Comparison of ENCODE assay signal across 28 mouse cellular contexts in the genomic region with DNA sequence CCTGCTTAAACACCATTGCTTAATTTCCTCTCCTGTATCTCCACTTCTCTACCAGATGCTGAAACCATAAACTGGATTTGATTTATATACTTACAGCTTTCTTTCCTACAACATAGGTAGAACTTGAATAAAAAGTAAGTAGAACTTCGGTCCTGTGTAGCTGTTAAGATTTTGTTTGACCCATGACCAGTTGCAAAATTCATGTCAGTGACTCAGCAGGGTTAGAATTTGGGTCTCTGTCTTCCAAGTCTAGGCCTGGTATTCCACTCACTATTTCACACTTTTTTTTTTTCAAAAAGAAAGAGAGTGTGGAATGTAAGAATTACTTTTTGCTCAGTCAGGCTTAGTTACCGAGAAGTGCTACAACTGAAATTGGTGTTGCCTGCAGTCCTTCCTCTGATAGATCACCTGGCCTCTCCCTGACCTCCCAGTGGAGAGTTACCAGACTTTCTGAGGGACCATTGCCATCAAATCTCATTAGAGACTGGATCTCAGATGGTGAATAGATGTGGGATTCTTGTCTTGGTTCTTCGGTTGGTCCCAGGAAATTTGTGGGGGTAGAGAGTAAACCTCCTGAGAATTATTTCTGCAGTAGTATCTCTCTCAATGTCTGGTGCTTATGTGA. TPM values are rescaled to one million over a fixed set of nuclear protein-coding genes. Genes with fewer than 3 reads are reported as not detected.
DNase-seq lines count a peak whose midpoint lies in the region; ATAC-seq and TF ChIP-seq lines count a peak whose summit lies in the region.
"Had no signal": no experiment of that assay in that cellular context is flagged by ENCODE, and none has a peak within 500 bp of the region (broad histone marks: within the 10 kb centered on the region; RNA-seq: fewer than 3 reads in every experiment).

No protein-coding gene starts in this region.

- 45% methylated on average over 3 of the region's 3 CpGs for WGBS in embryonic facial prominence, embryonic 13.5 days

- no peak for ATAC-seq in embryonic facial prominence, embryonic 13.5 days (ENCODE audit: insufficient number of reproducible peaks, insufficient read depth, low FRiP score, low TSS enrichment, low read depth)
- ATAC-seq: forebrain, embryonic 16.5 days; hindbrain, embryonic 16.5 days; inflammation-experienced regulatory T-cells, adult 6 months; intestine, postnatal 0 days had no signal

- intact Hi-C loops in gastrocnemius, adult 2 months (cut with DNase I), result no loop called here

- no peak overlapping the region for H3K4me3 ChIP-seq in gastrocnemius, adult 2 months
- H3K4me3 ChIP-seq in embryonic facial prominence, embryonic 13.5 days, result no peak overlapping the region
- H3K4me3 ChIP-seq: forebrain, embryonic 12.5 days; heart, embryonic 10.5 days; hindbrain, embryonic 12.5 days had no signal

- no peaks in the 10 kb centered on the region for H3K9me3 ChIP-seq in embryonic facial prominence, embryonic 13.5 days
- H3K9me3 ChIP-seq: forebrain, embryonic 12.5 days; heart, embryonic 10.5 days; hindbrain, embryonic 12.5 days had no signal

- TF ChIP-seq CTCF in gastrocnemius, adult 2 months (IDR thresholded peaks at IDR 0.05), result no peak

- DNase-seq in gastrocnemius, adult 2 months, result no peak
- no peak for DNase-seq in gastrocnemius, adult 8-10 months (ENCODE audit: low spot score in 2 of 2)
- DNase-seq in 3134 (ENCODE audit: extremely low read depth, insufficient read length, low spot score) (peak; percentile 35), NIH3T3 (ENCODE audit: low read depth) (peak; percentile 81)
- DNase-seq in c-Kit-positive CD71-positive TER-119-positive erythroid progenitor cells, embryonic 14.5 days (ENCODE audit: low spot score), result no peak
- no peak for DNase-seq in kidney, adult 18-20 months
- DNase-seq in layer of hippocampus, adult 9-10 months (ENCODE audit: low spot score), result no peak
- DNase-seq: adrenal gland, postnatal 25 days; cerebellum, adult 11 months; cerebellum, adult 8-10 months; cerebellum, postnatal 14 days; embryo, embryonic 11 days; gastrocnemius, postnatal 25 days; heart, postnatal 10 days; heart, postnatal 4 days had no signal

- peaks cover 32% of the 10 kb centered on the region for H3K4me1 ChIP-seq in embryonic facial prominence, embryonic 13.5 days
- H3K4me1 ChIP-seq: forebrain, embryonic 12.5 days; heart, embryonic 10.5 days; hindbrain, embryonic 12.5 days had no signal

- H3K4me2 ChIP-seq in embryonic facial prominence, embryonic 13.5 days, result no peak overlapping the region
- H3K4me2 ChIP-seq: forebrain, embryonic 12.5 days; hindbrain, embryonic 12.5 days had no signal

- no peak overlapping the region for H3K9ac ChIP-seq in embryonic facial prominence, embryonic 13.5 days
- H3K9ac ChIP-seq: forebrain, embryonic 12.5 days; hindbrain, embryonic 12.5 days had no signal

- no peaks in the 10 kb centered on the region for H3K27me3 ChIP-seq in embryonic facial prominence, embryonic 13.5 days
- H3K27me3 ChIP-seq: forebrain, embryonic 12.5 days; hindbrain, embryonic 12.5 days had no signal

- no peaks in the 10 kb centered on the region for H3K36me3 ChIP-seq in embryonic facial prominence, embryonic 13.5 days
- H3K36me3 ChIP-seq: forebrain, embryonic 12.5 days; heart, embryonic 10.5 days; hindbrain, embryonic 12.5 days had no signal

- H3K27ac ChIP-seq in gastrocnemius, adult 2 months, result peak overlapping the region; percentile 38; the same call in 1 of the 2 replicates
- peak overlapping the region; percentile 69 for H3K27ac ChIP-seq in embryonic facial prominence, embryonic 13.5 days
- H3K27ac ChIP-seq: forebrain, embryonic 12.5 days; heart, embryonic 10.5 days; hindbrain, embryonic 12.5 days had no signal

RNA-seq across cellular contexts. Expression of a gene that starts 11.3 kb away (rescaled TPM):
- total RNA-seq in gastrocnemius, adult 2 months (2021), result 100 to 1,000 TPM in 1 of 2 experiments, 10 to 100 TPM in 1; 94.6 to 119 TPM
- 100 to 1,000 TPM in 2 of 4 experiments, 10 to 100 TPM in 2; 60.2 to 229 (median 114) TPM for total RNA-seq in gastrocnemius, adult 8-10 months (2022)
- polyA plus RNA-seq in embryonic facial prominence, embryonic 13.5 days (2015; fragmentation: Nextera tagmentation; extraction: Ambion mirVana), result 24.8 and 26.3 TPM in 2 replicates

RNA-seq across cellular contexts. Expression of a gene that starts 23.2 kb away (rescaled TPM):
- total RNA-seq in gastrocnemius, adult 2 months (2021), result not detected
- total RNA-seq in gastrocnemius, adult 8-10 months (2022), result under 1 TPM in 3 of 4 experiments, not detected in 1; 0.22 to 0.25 (median 0.24) TPM
- polyA plus RNA-seq in embryonic facial prominence, embryonic 13.5 days (2015; fragmentation: Nextera tagmentation; extraction: Ambion mirVana), result not detected in 2 replicates
- total RNA-seq: common myeloid progenitor, adult 5-6 weeks; ES-E14; granulocyte monocyte progenitor cell, adult 5-6 weeks; heart, postnatal 4 days had no signal
- polyA plus RNA-seq: forebrain, embryonic 12.5 days; forebrain, embryonic 16.5 days; frontal cortex, adult 2 months; heart, embryonic 10.5 days; heart, embryonic 14.5 days; hindbrain, embryonic 12.5 days; hindbrain, embryonic 16.5 days; inflammation-experienced regulatory T-cells, adult 6 months had no signal

RNA-seq across cellular contexts. Expression of a gene that starts 44.3 kb away (rescaled TPM):
- 1 to 10 TPM; 6.8 to 7.6 TPM for total RNA-seq in gastrocnemius, adult 2 months (2021)
- total RNA-seq in gastrocnemius, adult 8-10 months (2022), result 1 to 10 TPM; 1.8 to 4.7 (median 2.2) TPM
- polyA plus RNA-seq in embryonic facial prominence, embryonic 13.5 days (2015; fragmentation: Nextera tagmentation; extraction: Ambion mirVana), result 2.0 and 2.3 TPM in 2 replicates
- total RNA-seq: common myeloid progenitor, adult 5-6 weeks; granulocyte monocyte progenitor cell, adult 5-6 weeks had no signal

Comparison
In these comparisons a context has a peak if more than half of its experiments do, and no peak if none do; other contexts are left out.
1. DNase-seq: peak in 3134 (single experiment) and NIH3T3 (single experiment); none in gastrocnemius, adult 2 months (single experiment), gastrocnemius, adult 8-10 months (0 of 2), c-Kit-positive CD71-positive TER-119-positive erythroid progenitor cells, embryonic 14.5 days (single experiment), kidney, adult 18-20 months (single experiment) and layer of hippocampus, adult 9-10 months (single experiment).